Mouse (Mus musculus): Measurements from ENCODE around the gene E2f1.
A peak's percentile ranks its signal among the peaks of the same experiment; 100 is the strongest.

Gene E2f1

DNA sequence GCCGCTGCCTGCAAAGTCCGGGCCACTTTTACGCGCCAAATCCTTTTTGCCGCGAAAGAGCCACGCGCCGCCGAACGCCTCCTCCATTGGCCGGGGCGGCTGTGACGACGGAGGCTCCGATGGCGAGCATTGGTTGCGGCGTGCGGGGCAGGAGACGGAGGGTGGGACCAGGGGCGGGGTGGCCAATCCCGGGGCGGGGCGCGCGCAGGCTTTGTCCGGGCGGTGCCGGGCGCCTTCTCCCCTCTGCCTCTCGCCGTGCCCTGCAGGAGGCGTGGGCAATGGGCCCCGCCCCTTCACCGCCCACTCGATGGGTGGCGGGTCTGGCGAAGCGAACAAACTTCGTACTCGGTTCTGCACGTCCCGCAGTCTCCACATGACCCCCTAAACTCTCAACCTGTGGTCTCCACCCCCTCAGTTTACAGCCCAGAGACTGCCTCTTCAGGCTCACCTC is at the start of gene E2f1:
Gene E2f1, minus strand, starts transcription at position 57 of the 451 bp plus-strand sequence.
- DNase-seq (ENCODE audit: low read depth): peak; percentile 95

DNA sequence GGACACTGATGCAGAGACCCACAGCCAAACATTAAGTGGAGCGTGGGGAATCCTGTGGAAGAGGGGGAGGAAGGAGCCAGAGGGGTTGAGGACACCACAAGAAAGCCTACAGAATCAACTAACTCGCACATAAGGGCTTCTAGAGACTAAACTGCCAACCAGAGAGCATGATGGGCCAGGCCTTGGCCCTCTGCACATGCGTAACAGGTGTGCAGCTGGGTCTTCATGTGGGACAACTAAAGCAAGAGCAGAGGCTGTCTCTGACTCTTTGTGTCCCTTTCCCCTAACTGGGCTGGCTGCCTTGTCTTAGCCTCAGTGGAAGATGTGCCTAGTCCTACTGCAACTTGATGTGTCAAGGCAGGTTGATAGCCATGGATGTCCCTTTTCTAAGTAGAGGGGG is 47.4 kb upstream of the E2f1 start:
- no peak for DNase-seq (ENCODE audit: low read depth)

DNA sequence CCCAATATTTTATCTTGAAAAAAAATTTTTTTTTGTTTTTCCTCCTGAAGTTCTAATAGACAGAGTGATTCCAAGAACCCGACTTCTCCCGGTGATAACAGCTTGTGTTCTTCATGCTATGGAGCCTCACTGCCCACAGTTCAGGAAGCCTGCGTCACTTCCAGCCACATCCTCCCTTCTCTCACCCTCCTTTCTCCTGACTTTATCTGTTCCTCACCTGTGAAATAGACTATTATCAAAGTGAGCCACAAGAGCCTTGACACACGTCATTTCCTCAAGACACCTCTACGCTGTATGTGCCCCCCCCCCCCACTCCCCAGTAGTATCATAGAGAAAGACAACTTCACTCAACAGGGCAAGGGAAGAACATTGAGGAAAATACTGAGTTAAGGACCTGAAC is 46.0 kb upstream of the E2f1 start:
- peak; percentile 80 for DNase-seq (ENCODE audit: low read depth)

DNA sequence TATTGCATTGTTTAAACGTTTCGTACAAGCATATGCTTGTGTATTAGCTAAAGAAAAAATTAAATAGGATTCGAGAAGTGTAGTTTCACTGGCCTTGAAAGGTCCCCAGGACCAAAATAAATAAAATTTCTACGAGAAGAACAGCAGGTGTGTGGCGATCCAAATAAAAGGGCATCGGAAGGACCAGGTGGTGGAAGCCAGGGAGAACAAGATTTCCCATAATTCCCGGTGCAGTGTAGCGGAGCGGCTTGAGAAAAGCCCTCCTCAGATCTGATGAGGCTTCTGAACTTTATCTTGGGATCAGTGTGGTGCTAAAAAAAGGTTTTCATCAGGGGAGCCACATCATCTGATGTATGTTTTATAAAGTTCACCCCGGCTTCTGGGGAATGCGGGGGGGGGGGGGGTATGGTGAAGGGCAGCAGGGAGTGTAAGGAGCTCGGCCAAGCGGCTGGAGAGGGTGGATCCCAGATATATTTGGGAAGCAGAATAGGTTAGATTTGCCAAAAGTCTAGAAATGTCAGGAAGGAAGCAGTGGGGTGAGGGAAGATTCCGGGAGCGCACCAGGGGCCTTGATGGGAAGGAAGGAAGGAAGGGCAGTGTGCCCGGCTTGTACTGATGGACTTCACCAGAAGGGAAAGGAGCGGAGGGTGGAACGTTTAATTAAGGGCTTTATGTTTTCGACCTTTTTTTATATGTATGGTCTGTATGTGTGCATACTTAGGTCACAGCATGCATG is 45.3 kb upstream of the E2f1 start:
- DNase-seq (ENCODE audit: low read depth): no peak

DNA sequence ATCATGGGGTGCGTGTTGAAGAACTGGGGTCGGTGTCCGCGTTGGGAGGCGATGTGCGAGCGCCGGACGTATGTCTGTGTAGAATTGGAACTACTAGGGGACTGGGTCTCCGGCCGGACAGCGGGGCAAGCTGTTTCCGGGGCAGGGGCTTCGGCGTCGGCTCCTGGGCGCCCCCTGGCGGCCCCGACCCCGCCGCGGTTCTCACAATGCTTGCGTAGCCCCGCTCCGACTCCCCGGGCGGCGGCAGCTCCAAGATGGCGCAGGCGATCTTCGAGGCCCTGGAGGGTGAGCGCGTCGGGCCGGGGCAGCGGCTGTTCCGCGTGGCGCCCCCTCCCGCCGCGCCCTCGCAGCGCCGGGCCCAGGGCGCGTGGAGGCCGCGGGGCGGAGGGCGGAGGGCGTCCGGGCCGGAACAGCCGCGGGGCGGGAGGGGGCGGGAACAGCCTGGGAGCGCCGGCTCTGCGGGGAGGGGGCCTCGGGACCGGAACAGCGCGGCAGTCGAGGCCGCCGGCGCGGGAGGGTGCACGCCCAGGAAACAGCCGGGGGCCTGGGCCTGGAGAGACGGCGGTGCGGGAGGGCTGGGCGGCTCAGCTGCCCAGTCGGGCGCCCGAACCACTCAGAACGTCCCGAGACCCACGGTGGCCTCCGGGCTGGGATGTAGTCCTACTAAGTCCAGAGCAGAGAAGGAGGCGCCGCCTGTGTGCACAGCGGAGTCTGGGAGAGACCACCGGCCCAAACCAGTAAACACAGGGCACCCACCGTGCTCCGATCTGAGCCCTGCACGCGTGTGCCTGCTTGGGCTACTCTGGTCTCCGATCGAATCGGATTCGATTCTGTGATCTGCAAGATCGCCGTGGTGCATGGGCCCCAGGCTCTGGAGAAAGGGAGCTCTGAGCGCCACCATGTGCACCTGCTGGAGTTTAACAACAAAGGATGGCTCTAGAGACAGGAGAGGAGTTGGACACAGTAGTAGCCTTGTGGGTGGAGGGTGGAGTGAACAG is 43.7 kb upstream of the E2f1 start, which contains the start of the genes Zfp341 and 4930519P11Rik:
Gene Zfp341, plus strand, starts transcription at position 180 of the 998 bp plus-strand sequence.
Gene 4930519P11Rik, minus strand, starts transcription at position 320 of the 998 bp plus-strand sequence.
- peak; percentile 94 for DNase-seq (ENCODE audit: low read depth)

DNA sequence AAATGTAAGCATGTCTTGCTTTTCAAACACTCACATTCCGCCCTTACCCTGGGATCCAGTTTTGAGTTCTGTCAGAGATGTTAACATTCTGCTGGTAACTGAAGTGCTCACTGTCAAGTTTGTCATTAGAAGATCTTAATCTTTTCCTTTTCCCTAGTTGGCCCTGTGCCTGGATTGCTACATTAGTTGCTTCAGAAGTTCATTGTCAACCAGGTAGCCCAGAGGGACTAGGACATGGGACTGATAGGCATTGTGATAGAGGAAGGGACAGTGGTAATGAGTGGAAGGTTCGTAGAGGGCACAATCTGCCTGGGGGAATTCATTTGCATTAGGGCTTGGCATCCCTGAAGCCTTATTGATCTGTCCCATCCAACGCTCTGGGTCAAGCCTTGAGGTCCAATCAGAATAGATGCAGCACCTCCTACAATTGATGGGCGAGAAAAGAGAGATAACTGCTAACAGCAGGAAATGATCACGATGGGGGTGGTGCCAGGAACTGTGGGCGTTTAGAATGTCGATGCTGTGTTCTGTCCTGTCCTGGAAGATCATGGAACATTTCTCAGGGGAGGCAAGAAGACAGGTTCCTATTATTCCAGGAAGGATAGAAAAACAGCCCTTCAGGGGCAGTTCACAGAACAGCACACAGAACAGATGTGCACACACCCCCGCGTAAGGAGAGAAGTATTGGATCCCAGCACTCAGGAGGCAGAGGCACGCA is 39.5 kb upstream of the E2f1 start:
- no peak for DNase-seq (ENCODE audit: low read depth)

DNA sequence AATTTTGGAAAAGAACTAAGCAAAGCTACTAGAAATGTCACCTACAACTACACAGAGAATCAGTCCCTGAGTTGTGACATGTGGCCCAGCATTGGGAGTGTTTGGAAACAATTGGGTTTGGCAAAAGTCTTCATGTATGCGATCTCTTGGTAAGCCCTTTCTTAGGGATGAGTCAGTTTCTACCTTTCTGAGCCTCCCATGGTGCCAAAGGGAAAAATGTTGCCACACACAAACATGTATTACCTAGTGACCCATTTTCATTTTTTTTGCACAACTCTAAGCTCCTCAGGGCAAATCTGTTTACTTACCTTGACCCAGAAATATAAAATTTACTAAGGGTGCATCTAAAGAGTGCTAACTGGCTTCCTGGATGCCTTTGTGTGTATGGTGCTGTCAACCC is 37.3 kb upstream of the E2f1 start:
- no peak for DNase-seq (ENCODE audit: low read depth)

DNA sequence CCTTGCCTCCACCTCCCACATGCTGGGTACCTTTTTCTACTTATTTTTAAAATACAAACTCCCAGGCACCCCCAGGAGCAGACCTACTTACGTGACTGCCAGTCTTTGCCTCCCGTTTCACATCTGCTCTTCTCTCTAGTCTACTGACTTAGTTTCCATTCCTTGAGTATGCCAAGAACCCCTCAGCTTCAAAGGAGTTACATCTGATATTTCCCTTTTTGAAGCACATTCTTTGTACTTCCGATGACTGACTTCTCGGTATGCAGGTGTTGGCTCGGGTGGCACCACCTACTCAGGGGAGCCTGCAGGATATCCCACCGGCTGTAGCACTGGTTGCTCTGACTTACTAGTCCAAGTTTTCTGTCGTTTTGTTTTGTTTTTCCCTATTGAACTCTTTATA is 34.5 kb upstream of the E2f1 start:
- peak; percentile 79 for DNase-seq (ENCODE audit: low read depth)

DNA sequence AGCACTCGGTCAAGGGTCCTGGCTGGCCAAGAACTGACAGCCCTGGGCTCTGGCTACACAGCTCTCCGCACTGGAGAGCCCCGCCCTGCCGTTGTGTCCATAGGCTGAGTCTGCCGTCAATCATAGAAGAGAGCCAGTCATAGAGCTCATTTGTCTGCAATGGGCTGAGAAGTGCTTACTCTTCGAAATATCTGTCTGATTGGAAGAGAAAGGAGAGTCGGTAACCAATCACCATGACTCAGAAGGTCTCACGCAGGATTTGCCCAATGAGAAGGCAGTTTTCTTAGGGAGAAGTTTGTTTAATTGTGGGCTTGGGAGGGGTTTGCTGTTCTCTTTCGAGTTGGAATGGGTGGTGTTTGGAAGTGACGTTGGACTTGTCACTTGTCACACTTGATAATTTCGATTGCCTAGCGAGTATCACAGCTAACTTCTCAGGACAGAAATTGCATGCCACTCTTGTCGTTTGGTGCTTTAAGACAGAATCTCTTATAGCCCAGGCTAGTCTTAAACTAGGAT is 34.0 kb upstream of the E2f1 start, which contains the start of gene Pxmp4:
Gene Pxmp4, minus strand, starts transcription at position 71 of the 516 bp plus-strand sequence.
- peak; percentile 98 for DNase-seq (ENCODE audit: low read depth)

DNA sequence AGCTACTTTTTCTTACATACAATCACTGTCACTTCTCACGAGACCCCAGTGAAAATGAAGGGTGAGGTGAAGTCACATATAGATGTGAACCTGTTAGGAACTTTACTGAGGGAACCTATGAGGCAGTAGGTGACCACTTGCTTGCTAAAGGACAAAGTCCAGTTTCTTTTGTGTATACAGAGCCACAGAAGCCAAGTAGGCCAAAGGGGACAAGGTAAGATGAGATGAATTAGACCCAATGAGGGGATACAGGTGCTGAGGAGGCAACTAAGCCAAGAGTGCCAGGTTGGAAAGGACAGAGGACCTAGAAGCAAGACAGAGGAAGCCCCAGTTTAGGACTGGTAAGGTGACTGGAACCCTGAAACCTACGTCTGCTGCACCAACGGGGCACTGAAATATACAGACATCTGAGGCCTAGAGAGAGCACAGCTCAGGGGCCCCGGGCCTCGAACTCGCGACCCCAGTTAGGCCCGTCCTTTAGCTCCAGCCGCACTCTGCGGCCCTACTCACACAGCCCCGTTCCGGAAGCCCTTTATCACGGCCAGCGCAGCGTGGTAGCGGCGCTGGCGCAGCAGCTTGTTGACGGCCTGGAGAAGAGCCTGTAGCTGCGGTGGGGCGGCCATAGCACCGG is 33.4 kb upstream of the E2f1 start:
- DNase-seq (ENCODE audit: low read depth): no peak

DNA sequence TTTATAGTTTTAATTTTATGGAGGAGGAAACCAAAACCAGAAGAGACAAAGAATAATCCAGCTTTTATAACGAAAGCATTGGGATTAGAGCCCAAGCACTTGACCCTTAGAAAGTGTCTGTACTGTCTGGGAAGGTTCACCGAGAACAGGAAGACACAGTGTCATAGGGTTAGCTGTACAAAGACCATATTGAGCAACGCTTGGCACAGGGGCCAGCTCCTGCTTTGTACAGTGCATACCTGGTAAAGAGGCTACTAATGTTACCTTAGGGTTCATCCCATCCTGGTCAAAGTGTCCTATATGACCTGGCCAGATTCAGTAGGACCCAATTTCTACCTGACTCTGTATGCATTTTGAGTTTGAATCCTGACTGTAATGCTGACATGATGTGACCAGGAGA is 31.6 kb upstream of the E2f1 start:
- DNase-seq (ENCODE audit: low read depth): no peak

DNA sequence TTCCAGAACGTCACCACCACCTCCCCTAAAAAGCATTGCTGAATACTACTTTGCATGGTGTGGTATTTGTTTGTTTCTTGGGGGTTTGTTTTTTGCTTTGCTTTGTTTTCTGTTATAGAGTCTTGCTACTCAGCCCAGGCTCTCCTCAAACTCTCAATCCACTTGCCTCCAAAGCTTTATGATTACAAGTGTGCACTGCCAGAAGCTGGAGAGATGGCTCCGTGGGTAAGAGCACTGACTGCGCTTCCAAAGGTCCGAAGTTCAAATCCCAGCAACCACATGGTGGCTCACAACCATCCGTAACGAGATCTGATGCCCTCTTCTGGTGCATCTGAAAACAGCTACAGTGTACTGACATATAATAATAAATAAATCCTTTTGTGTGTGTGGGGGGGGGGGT is 30.9 kb upstream of the E2f1 start:
- DNase-seq (ENCODE audit: low read depth): no peak

DNA sequence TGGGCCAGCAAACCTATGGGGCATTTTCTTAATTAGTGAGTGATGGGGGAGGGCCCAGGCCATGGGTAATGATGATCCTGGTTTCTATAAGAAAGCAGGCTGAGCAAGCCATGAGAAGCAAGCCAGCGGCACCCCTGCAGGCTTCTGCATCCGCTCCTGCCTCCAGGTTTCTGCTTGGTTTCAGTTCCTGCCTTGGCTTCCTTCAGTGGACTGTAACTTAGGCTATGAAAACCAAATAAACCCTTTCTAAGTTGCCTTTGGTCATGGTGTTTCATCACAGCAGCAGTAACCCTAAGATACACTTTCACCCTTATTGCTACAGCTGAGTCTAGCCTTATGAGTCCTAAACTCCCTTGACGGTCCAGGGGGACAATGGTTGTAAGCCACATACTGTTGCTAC is 27.7 kb upstream of the E2f1 start:
- no peak for DNase-seq (ENCODE audit: low read depth)

DNA sequence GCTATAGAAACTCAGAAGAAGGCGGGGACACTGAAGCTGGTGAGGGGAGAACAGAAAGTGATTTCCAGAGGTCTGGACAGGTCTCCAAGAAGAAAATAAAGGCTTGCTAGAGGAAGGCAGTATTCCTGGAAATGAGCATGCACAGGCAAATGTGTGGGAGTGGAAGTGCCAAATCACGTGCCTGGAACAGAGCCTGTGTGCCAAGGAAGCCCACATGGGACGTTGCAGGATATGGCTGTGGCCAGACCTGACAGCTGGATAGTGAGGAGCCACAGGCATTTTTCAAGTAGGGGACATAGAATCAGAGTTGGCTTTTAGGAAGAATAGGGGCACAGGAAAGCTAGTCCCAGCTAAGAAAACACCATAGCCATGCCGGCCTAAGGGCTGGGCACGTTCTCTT is 26.1 kb upstream of the E2f1 start:
- DNase-seq (ENCODE audit: low read depth): no peak

DNA sequence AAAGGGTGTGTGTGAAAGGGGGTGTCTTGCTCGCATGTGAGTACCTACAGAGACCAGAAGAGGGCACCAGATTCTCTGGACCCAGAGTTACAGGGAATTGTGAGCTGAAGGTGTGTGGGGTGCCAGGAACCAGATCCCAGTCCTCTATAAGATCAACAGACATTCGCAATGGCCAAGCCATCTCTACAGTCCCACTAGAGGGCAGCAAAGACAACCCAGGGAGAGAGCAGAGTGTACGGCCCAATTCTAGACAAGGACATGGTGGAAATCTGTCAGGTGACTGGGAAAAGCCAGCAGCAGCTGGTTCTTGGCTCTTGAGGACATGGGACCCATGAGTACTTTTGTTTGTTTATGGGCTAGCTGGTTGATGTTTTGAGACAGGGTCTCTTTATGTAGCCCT is 23.3 kb upstream of the E2f1 start:
- DNase-seq (ENCODE audit: low read depth): peak; percentile 74

DNA sequence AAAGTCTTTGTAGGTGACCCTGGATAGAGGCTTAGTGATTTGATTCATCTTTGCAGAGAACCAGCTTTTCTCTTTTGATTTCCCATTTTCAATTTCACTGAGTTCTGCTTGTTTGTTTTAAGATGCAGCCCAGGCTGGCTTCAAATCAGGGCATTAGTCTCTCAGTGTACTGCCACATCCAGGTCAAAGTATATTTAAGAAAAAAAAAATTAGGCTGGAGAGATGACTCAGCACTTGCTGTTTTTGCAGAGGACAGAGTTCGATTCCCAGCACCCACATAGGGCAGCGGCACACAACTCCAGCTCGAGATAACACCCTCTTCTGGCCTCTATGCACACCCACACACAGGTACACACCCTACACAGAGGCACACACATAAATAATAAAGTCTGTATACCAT is 21.5 kb upstream of the E2f1 start:
- DNase-seq (ENCODE audit: low read depth): no peak

DNA sequence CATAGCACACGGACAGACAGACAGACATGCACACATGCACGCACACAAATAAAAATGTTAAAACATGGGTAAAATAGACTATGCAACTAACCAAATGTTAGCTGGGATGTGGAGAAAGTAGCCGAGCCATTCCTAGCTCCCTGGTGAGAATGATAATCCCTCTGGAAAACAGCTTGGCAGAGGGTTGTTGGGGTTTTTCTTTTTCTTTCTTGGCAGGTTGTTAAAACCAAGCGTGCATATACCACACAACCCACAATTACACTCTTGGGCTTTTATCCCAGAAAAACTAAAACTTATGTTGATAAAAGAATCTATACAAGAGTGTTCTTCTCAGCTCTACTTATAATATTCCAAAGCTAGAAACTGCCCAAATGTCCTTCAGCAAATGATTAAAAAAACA is 19.4 kb upstream of the E2f1 start:
- no peak for DNase-seq (ENCODE audit: low read depth)

DNA sequence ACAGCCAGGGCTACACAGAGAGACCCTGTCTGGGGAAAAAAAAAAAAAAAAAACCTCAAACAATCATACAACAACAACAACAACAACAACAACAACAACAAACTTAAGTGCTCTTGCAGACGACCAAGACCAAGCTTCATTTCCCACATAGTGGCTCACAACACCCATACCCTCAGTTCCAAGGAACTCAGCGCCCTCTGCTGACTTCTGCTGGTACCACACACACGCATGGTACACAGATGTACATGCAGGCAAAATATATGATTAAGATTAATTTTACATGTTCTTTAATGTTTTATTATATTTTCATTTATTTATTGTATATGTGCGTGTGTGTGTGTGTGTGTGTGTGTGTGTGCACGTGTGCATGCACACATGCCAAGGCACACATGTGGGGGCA is 16.7 kb upstream of the E2f1 start:
- peak; percentile 40 for DNase-seq (ENCODE audit: low read depth)

DNA sequence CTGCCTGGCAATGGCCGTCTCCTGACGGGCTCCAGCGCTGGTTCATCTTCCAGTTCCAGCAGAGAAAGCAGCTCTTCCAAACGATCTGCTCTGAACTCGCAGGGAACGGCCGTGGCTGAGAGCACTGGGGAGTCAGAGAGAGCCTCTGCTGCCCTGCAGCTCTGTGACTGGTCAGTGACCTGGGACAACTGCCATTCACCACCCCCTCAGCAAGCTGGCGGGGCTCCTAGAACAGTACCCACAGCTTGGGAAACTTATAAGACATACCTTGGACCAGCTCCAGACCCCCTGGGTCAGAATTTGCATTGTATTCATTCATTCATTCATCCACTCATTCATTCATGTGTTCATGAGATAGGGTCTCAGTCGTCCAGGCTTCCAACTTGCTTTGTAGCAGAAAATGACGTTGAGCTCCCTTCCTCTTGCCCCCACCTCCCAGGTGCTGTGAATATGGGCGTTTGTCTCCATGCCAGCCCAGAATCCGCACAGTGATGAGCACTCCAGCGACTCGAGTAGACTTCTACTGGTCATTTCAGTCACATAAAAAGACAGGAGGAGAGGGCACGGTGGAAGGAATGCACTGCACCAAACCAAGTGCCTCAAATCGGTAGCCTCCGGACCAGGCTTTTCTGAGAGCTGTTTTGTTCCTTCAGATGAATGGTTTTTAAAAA is 15.4 kb upstream of the E2f1 start:
- DNase-seq (ENCODE audit: low read depth): no peak

DNA sequence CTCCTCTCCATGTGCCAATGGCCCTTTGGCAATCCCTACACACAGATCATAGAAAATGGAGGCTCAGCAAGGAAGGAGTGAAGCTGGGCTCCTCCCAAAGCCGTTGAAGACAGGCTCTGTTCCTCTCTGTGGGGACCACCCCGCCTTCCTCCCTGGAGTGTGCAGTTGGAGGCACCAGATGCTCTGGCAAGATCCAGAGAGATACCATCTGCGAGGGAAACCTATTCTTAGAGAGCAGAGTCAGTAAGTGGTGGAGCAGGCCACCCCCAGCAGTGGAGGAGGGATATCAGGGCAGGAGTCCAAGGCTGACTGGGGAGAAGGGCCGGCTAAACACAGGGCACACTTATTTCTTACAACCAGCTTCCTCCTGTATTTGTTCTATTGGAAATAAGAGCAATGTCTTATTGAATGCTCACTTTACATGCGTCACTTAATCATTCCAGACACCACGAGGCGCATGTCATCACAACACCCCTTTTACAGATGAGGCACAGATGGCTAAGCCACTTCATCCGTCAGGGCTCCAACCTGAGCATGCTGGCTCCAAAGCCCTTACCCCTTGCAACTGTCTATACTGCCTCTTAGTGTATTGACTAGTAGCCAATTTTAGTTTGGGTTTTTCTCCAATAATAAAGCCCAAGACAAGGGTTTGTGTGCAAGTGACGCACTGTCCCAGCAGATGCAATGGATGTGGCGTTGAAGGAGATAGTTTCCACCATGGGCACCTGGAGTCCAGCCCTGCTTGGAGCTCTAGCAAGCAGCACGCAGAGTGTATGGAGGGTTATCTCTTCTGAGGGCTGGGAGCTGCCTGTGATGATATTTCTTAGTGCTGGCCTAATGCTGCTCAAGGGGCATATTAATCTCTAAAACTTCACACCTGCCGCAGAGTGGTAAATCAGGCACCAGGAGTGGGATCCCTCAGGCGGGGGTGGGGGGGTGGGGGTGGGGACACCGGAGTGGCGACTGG is 14.5 kb upstream of the E2f1 start:
- no peak for DNase-seq (ENCODE audit: low read depth)
